Mouse (Mus musculus): ENCODE data around the gene CK137956. TPM values are rescaled to one million over a fixed set of nuclear protein-coding genes. Genes with fewer than 3 reads are reported as not detected.

Gene CK137956
- polyA plus RNA-seq, 1 experiment from 2014 or later: not detected

DNA sequence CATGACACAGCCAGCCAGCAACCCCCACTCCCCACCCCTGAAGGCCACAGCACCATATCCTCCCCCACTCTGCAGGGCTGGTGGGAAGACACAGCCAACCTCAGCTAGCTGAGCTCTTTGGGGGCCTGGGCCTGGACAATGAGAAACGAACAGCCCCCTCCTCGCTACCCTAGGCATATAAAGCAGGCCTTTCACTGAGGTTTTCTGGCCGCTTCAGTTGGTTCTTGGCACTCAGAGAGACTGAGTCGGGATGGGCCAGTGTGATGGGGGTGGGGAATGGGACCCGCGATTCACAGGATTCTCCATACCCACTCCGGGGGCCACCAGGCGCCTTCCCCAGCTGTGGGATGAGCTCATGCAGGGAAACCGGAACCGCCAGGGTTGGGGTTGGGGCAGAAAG is 15.1 kb upstream of the CK137956 start:
- H3K27me3 ChIP-seq: peaks cover 77% of the 10 kb centered on the region
- no peak overlapping the region for H3K27ac ChIP-seq
- 9% methylated on average over 10 of the region's 10 CpGs for WGBS
- ATAC-seq (ENCODE audit: insufficient number of reproducible peaks, insufficient read depth, low FRiP score, low TSS enrichment, low read depth): no peak
- no peak overlapping the region for H3K9ac ChIP-seq
- H3K9me3 ChIP-seq: no peaks in the 10 kb centered on the region
- H3K4me1 ChIP-seq: peaks cover 14% of the 10 kb centered on the region; the same call in 1 of the 2 replicates
- H3K4me3 ChIP-seq: no peak overlapping the region
- no peak overlapping the region for H3K4me2 ChIP-seq
- H3K36me3 ChIP-seq: no peaks in the 10 kb centered on the region

- ATAC-seq (ENCODE audit: insufficient number of reproducible peaks, insufficient read depth, low FRiP score, low TSS enrichment, low read depth): no peak
- Histone ChIP-seq H3K4me3 (no peak overlapping the region), H3K27me3 (peaks cover 62% of the 10 kb centered on the region), H3K4me2 (no peak overlapping the region), H3K9me3 (no peaks in the 10 kb centered on the region), H3K9ac (no peak overlapping the region), H3K36me3 (no peaks in the 10 kb centered on the region), H3K4me1 (peaks cover 14% of the 10 kb centered on the region; the same call in 1 of the 2 replicates), H3K27ac (no peak overlapping the region)
- 80% methylated on average over 2 of the region's 2 CpGs for WGBS
Observed at GRCm38 (mm10) chr4:127984426-127984825, 13.7 kb upstream of the CK137956 start.

- Histone ChIP-seq H3K36me3 (no peaks in the 10 kb centered on the region), H3K9me3 (no peaks in the 10 kb centered on the region), H3K4me2 (no peak overlapping the region), H3K27ac (no peak overlapping the region), H3K9ac (no peak overlapping the region), H3K4me3 (no peak overlapping the region), H3K4me1 (peaks cover 2% of the 10 kb centered on the region; the same call in 1 of the 2 replicates), H3K27me3 (peaks cover 29% of the 10 kb centered on the region)
- no peak for ATAC-seq (ENCODE audit: insufficient number of reproducible peaks, insufficient read depth, low FRiP score, low TSS enrichment, low read depth)
- WGBS: 73% methylated on average over 6 of the region's 6 CpGs
Observed at GRCm38 (mm10) chr4:127981125-127981524, 10.4 kb upstream of the CK137956 start.

GRCm38 (mm10) chr4:127972976-127973375 is 2.2 kb upstream of the CK137956 start:
- Histone ChIP-seq H3K4me2 (no peak overlapping the region), H3K4me3 (no peak overlapping the region), H3K9ac (no peak overlapping the region), H3K9me3 (no peaks in the 10 kb centered on the region), H3K27me3 (peaks cover 54% of the 10 kb centered on the region), H3K27ac (no peak overlapping the region), H3K36me3 (no peaks in the 10 kb centered on the region), H3K4me1 (no peaks in the 10 kb centered on the region)
- 82% methylated on average over 3 of the region's 3 CpGs for WGBS
- no peak for ATAC-seq (ENCODE audit: insufficient number of reproducible peaks, insufficient read depth, low FRiP score, low TSS enrichment, low read depth)

DNA sequence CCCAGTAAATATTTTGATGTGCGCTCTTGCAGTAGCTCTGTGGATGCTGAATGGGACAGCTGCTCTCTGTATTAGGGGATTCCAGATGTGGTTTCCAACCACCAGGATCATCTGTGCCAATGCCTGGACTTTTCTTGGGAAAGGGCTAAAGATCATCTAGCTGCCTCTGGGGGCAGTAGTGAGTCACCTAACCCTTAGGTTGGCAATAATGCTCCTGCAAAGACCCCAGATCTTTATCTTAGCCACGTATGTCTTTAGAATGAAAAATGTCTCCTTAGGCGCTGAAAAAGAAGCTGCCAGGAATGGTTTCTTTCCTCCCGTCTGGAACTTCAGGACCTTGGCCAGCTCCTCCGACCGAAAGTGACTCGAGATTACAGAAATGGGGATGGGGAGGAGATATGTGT is 731 bp downstream of the CK137956 start:
- ATAC-seq (ENCODE audit: insufficient number of reproducible peaks, insufficient read depth, low FRiP score, low TSS enrichment, low read depth): no peak
- Histone ChIP-seq H3K9me3 (no peaks in the 10 kb centered on the region), H3K36me3 (no peaks in the 10 kb centered on the region), H3K27me3 (peaks cover 54% of the 10 kb centered on the region), H3K4me1 (no peaks in the 10 kb centered on the region), H3K27ac (no peak overlapping the region), H3K4me2 (no peak overlapping the region), H3K9ac (no peak overlapping the region), H3K4me3 (no peak overlapping the region)
- WGBS: 3% methylated on average over 7 of the region's 7 CpGs

DNA sequence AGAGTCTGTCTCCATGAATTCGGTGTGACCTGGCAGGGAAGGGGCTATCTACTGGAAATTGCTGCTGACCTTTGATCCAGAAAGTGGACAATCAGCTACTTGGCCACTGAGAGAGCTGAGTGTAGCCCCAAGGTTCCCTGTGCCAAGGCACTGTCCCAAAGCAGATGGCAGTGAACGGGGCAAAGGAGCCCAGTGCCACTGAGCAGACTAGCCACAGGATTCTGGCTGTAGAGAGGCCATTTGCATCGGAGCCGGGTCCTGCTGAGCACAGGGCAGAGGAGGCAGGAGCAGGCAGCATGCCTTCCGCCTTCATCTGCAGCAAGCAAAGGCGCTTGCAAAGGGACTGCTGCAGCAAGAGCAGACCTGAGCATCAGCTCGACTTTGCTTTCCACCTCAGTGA is 1.6 kb downstream of the CK137956 start:
- 18% methylated on average over 7 of the region's 7 CpGs for WGBS
- Histone ChIP-seq H3K4me3 (no peak overlapping the region), H3K36me3 (no peaks in the 10 kb centered on the region), H3K27me3 (peaks cover 54% of the 10 kb centered on the region), H3K27ac (no peak overlapping the region), H3K4me1 (no peaks in the 10 kb centered on the region), H3K9ac (no peak overlapping the region), H3K9me3 (no peaks in the 10 kb centered on the region), H3K4me2 (no peak overlapping the region)
- no peak for ATAC-seq (ENCODE audit: insufficient number of reproducible peaks, insufficient read depth, low FRiP score, low TSS enrichment, low read depth)

DNA sequence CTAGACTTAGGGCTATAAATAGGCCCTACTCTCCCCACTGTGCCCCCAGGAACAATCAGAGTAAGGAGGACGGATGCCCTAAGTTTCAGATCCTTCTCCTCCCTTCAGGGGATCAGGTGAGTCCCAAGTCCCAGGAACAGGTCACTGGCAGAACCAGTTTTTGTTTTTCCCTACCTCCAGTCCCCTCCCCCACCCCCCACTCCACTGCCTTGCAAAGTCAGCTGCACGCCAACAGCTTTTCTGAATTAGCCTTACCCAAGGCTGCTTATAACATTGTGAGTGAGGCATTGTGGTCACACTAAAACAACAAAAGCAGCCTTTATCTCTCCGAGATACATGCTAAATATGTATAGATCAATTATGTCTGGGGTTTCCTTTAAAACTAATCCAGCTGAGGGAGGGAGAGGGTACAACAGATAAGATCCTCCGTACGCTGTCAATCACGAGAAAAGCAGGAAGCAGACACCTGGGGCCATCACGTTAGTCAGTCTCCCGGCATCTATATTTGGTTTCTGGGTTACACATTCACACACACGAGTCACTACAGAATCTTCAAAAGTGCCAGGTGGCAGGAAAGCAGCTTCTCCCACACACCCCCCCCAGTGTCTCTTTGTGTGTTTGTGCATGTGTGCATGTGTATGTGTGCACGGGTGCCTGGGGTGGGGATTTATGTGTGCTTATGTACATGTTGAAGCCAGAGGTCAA is 17.6 kb downstream of the CK137956 start:
- WGBS: 20% methylated on average over 10 of the region's 10 CpGs
- Histone ChIP-seq H3K9ac (no peak overlapping the region), H3K4me2 (no peak overlapping the region), H3K27ac (peak overlapping the region; percentile 11; the same call in 1 of the 2 replicates), H3K4me3 (no peak overlapping the region), H3K36me3 (no peaks in the 10 kb centered on the region), H3K27me3 (no peaks in the 10 kb centered on the region), H3K9me3 (no peaks in the 10 kb centered on the region), H3K4me1 (peaks cover 18% of the 10 kb centered on the region)
- ATAC-seq (ENCODE audit: insufficient number of reproducible peaks, insufficient read depth, low FRiP score, low TSS enrichment, low read depth): no peak

DNA sequence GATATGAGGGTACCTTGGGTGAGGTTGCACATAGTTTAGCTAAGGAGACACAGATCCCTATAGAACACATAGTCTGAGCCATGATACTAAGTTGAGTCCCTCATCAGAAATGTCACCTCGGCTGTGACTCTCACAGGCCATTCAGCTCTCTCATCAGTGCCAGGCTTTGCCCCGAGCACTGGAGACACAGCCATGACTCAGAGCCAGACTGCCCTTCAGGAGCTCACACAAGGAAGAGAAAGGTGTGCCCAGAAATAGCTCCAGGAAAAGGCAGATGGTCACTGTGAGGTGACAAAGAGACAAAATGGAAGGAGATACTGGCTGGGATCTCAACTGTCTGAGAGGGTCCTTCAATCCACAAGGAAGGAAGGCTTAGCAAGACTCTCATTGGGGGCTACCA is 23.1 kb downstream of the CK137956 start:
- peaks cover 6% of the 10 kb centered on the region for H3K4me1 ChIP-seq
- no peaks in the 10 kb centered on the region for H3K27me3 ChIP-seq
- H3K4me3 ChIP-seq: no peak overlapping the region
- H3K4me2 ChIP-seq: no peak overlapping the region
- WGBS: 77% methylated on average over 2 of the region's 2 CpGs
- no peak for ATAC-seq (ENCODE audit: insufficient number of reproducible peaks, insufficient read depth, low FRiP score, low TSS enrichment, low read depth)
- H3K36me3 ChIP-seq: no peaks in the 10 kb centered on the region
- H3K9ac ChIP-seq: no peak overlapping the region
- H3K9me3 ChIP-seq: no peaks in the 10 kb centered on the region
- H3K27ac ChIP-seq: no peak overlapping the region

DNA sequence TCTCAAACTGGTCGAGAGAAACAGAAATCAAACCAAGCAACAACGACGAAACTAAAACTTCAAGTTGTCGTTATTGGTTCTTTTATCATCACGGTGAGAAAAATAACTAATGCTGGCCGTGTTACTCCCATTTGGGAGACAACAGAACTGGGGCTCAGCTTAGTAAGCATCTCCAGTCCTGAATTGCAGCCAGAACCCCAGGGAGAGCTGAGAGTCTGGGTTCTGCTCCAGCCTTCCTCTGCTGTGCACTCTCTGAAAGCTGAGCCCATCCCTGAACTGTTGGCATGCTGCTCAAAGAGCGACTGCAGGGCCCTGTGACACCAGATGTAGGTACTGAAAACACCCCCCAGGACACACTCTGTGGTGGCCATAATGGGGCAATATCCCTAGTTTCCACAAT is 33.3 kb downstream of the CK137956 start:
- Histone ChIP-seq H3K4me1 (no peaks in the 10 kb centered on the region), H3K4me3 (no peak overlapping the region), H3K9me3 (no peaks in the 10 kb centered on the region), H3K27ac (no peak overlapping the region), H3K36me3 (no peaks in the 10 kb centered on the region), H3K4me2 (no peak overlapping the region), H3K9ac (no peak overlapping the region), H3K27me3 (no peaks in the 10 kb centered on the region)
- WGBS: 84% methylated on average over 7 of the region's 7 CpGs
- no peak for ATAC-seq (ENCODE audit: insufficient number of reproducible peaks, insufficient read depth, low FRiP score, low TSS enrichment, low read depth)

DNA sequence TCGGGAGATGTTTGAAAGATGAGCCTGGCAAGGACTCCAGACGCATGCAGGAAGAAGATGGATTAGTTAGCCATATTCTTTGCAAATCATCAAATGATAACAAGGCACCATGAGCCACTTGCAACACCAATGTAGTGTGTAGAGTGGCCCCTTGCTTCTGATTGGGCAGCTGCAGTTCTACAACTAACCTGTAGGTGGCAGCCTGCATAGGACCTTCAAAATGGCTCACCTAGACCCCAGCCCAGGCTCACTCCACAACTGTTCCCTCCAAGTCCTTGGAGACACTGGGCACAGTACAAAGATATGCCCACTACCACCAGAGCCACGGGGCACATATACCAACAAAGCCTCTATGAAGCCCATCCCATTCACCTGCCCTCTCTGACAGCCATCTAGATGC is 35.4 kb downstream of the CK137956 start:
- Histone ChIP-seq H3K4me1 (no peaks in the 10 kb centered on the region), H3K4me3 (no peak overlapping the region), H3K9ac (no peak overlapping the region), H3K27me3 (no peaks in the 10 kb centered on the region), H3K27ac (no peak overlapping the region), H3K36me3 (no peaks in the 10 kb centered on the region), H3K4me2 (no peak overlapping the region), H3K9me3 (no peaks in the 10 kb centered on the region)
- ATAC-seq (ENCODE audit: insufficient number of reproducible peaks, insufficient read depth, low FRiP score, low TSS enrichment, low read depth): no peak
- 54% methylated on average over 3 of the region's 3 CpGs for WGBS

DNA sequence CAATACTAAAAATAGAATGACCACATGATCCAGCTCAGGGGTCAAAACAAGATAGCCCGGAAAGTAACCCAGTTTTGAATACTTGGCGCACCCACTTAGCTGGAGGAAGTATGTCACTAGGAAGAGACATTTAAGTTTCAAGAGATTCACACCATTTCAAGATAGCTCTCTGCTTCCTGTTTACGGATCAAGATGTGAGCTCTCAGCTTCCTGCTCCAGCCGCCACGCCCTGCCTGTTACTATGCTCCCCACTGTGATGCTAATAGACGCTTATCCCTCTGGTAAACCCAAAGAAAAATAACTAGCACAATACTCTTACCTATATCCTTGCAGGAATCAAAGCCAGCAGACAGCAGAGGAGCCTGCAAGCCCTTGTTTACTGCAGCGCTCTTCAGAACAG is 57.2 kb downstream of the CK137956 start:
- 89% methylated on average over 7 of the region's 7 CpGs for WGBS
- Histone ChIP-seq H3K27ac (no peak overlapping the region), H3K27me3 (no peaks in the 10 kb centered on the region), H3K4me2 (no peak overlapping the region), H3K9ac (no peak overlapping the region), H3K4me3 (no peak overlapping the region), H3K9me3 (no peaks in the 10 kb centered on the region), H3K4me1 (no peaks in the 10 kb centered on the region), H3K36me3 (no peaks in the 10 kb centered on the region)
- ATAC-seq (ENCODE audit: insufficient number of reproducible peaks, insufficient read depth, low FRiP score, low TSS enrichment, low read depth): no peak

- WGBS: 80% methylated on average over 8 of the region's 8 CpGs
- H3K4me3 ChIP-seq: no peak overlapping the region
- no peak overlapping the region for H3K9ac ChIP-seq
- H3K9me3 ChIP-seq: no peaks in the 10 kb centered on the region
- H3K27me3 ChIP-seq: no peaks in the 10 kb centered on the region
- H3K36me3 ChIP-seq: no peaks in the 10 kb centered on the region
- 0 out of 2 replicates have a peak, but pooled peaks cover 4% of the 10 kb centered on the region for H3K4me1 ChIP-seq
- ATAC-seq (ENCODE audit: insufficient number of reproducible peaks, insufficient read depth, low FRiP score, low TSS enrichment, low read depth): no peak
- H3K4me2 ChIP-seq: no peak overlapping the region
- H3K27ac ChIP-seq: no peak overlapping the region
Observed at GRCm38 (mm10) chr4:127907151-127907550, 63.6 kb downstream of the CK137956 start.
